Mouse (Mus musculus) liver, adult 2 months (tissue): ENCODE measurements at regions not wholly inside any gene's neighbourhood (a gene's known extent, or its start where the extent isn't known, plus 50 kb on each side); places are given as distances from the start of the nearest gene placed in this dataset.

Experiments
- DNase-seq: peaks from one replicate; pipeline ENCODE4 v3.0.0-alpha.2; 2011; ENCODE audit warnings: low read depth, low spot score; ENCODE audit errors: extremely low read depth
- H3K27ac ChIP-seq: fragments of 200-500 bp; replicated peaks from 2 replicates; pipeline ENCODE4 v1.5.1; 2012; ENCODE audit warnings: low read depth, mild to moderate bottlenecking, control low read depth, inconsistent platforms, low read length; ENCODE audit not compliant: insufficient read depth
- H3K27me3 ChIP-seq: fragments of 200-500 bp; 2 replicates; pipeline ENCODE4 v1.6.1; 2012; ENCODE audit warnings: mild to moderate bottlenecking, moderate library complexity, low read length, inconsistent platforms; ENCODE audit not compliant: control insufficient read depth, insufficient read depth
- H3K36me3 ChIP-seq: fragments of 200-500 bp; 2 replicates; pipeline ENCODE4 v1.6.1; 2012; ENCODE audit warnings: low read length, inconsistent platforms; ENCODE audit not compliant: control insufficient read depth, insufficient read depth
- H3K4me1 ChIP-seq: fragments of 200-500 bp; 2 replicates; pipeline ENCODE4 v1.6.1; 2011; ENCODE audit warnings: low read length; ENCODE audit not compliant: control insufficient read depth, insufficient read depth
- H3K4me3 ChIP-seq: fragments of 200-500 bp; 2 replicates; pipeline ENCODE4 v1.5.1; 2011; ENCODE audit warnings: low read depth, mild to moderate bottlenecking, control low read depth, low read length, moderate library complexity; ENCODE audit not compliant: insufficient read depth
- H3K79me2 ChIP-seq: fragments of 200-500 bp; 2 replicates; pipeline ENCODE4 v1.6.1; 2012; ENCODE audit warnings: inconsistent platforms, mild to moderate bottlenecking, low read length, moderate library complexity; ENCODE audit not compliant: control insufficient read depth, insufficient read depth
- H3K9ac ChIP-seq: fragments of 200-500 bp; 2 replicates; pipeline ENCODE4 v1.6.1; 2012; ENCODE audit warnings: low read depth, mild to moderate bottlenecking, control low read depth, inconsistent platforms, low read length
- CTCF ChIP-seq: fragments of 200-500 bp; IDR thresholded peaks from 2 replicates; pipeline ENCODE4 v1.5.1; 2011; ENCODE audit warnings: low read depth, low read length, control low read depth
- POLR2A ChIP-seq: fragments of 200-500 bp; IDR thresholded peaks from 2 replicates; pipeline ENCODE4 v1.6.1; 2011; ENCODE audit warnings: low read length, control low read depth; ENCODE audit not compliant: insufficient read depth; ENCODE audit errors: extremely low read depth
- WGBS: fragments of 180-500 bp; shearing (Covaris S2); methylation state at CpG from one replicate; pipeline ENCODE4 v1.1.7; 2018; 5-methylcytosine and 5-hydroxymethylcytosine counted together

DNA sequence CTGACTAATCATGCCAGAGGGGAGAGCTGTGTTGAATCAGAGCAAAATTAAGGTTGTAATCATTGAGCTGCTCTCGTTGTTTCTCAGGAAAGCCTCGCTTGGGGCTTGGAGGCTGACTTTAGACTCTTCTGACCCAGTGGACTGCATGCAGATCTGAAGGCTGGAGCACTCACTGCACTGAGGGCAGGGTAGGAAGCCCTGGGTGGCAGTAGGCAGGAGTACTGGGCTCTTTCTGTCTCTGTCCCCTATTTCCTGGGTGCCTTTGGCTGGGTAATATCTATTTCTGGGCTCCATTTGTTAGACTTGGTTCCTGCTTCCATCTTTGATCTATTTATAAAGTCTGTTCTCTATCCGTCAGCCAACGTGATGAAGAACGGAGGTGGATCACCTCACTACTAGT lies 140.1 kb upstream of the Zfp618 start:
- H3K36me3 ChIP-seq = no peaks in the 10 kb centered on the region
- no peaks in the 10 kb centered on the region for H3K27me3 ChIP-seq
- H3K79me2 ChIP-seq = no peaks in the 10 kb centered on the region
- TF ChIP-seq CTCF (no peak), POLR2A (no peak)
- H3K27ac ChIP-seq = no peak overlapping the region
- no peak overlapping the region for H3K9ac ChIP-seq
- H3K4me1 ChIP-seq = no peaks in the 10 kb centered on the region
- WGBS = 75% methylated on average over 5 of the region's 5 CpGs
- H3K4me3 ChIP-seq = no peak overlapping the region
- DNase-seq = no peak

DNA sequence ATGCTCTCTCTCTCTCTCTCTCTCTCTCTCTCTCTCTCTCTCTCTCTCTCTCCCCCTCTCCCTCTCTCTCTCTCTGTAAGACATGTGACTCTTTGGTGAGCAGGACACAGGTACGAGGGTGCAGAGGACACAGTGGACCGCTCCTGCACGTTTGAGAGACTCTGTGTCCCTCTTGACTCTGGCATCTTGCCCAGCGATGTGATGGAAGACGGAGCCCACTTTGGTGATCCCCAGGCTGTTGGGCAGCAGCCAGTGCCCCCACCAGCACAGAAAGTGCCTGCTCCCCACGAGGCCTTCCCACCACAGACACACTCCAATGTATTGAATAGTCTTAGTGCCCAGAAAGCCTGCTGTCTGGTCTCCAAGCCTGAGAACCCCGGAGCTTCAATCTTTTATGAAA lies 136.4 kb upstream of the Zfp618 start:
- Histone ChIP-seq H3K27ac (no peak overlapping the region), H3K27me3 (no peaks in the 10 kb centered on the region), H3K79me2 (no peaks in the 10 kb centered on the region), H3K36me3 (no peaks in the 10 kb centered on the region), H3K4me3 (no peak overlapping the region), H3K9ac (no peak overlapping the region), H3K4me1 (no peaks in the 10 kb centered on the region)
- TF ChIP-seq CTCF = no peak
- TF ChIP-seq POLR2A = no peak
- 68% methylated on average over 7 of the region's 7 CpGs for WGBS
- DNase-seq = no peak

DNA sequence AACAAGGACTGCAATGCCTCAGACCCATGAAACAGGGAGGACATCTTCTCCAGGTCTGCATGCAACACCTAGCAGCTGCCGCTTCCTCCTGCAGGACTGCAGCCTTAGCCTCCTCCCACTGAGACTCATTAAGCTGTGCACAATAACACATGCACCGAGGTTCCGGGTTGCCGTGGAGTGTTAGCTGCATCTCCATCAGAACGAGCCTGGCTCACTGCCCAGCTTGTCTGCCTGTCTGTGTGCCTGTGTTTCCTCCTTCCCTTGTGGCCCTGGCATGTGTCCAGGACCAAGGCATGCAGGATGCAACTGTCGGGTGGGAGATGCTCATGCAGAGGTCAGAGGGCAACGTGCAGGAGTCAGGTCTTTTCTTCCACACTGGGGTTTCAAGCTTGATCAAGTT lies 131.4 kb upstream of the Zfp618 start:
- Histone ChIP-seq H3K27me3 (no peaks in the 10 kb centered on the region), H3K9ac (no peak overlapping the region), H3K4me1 (no peaks in the 10 kb centered on the region), H3K36me3 (no peaks in the 10 kb centered on the region), H3K79me2 (no peaks in the 10 kb centered on the region), H3K27ac (no peak overlapping the region), H3K4me3 (no peak overlapping the region)
- DNase-seq = no peak
- WGBS = 47% methylated on average over 7 of the region's 7 CpGs
- TF ChIP-seq CTCF (no peak), POLR2A (no peak)

DNA sequence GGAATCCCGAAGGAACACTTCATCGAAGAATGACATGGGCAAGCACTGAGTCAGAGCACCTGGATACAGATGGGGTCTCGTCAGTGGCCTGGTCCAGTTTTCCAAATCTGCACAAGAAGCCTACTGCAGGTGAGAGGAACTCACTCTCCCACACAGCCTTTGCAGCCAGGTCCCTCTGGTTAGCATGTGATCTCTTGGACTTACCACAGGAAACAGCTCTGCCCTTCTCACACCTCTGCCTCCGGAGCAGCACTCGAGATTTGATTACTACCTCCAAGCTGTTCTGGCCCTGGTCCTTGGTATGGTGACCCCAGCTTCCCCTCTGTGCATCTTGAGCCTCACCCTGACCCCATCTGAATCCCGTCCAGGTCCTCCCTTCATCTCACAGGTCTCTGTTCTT lies 128.5 kb upstream of the Zfp618 start:
- 73% methylated on average over 6 of the region's 6 CpGs for WGBS

GRCm38 (mm10) chr4:62850526-62850925 lies 114.8 kb upstream of the Zfp618 start:
- Histone ChIP-seq H3K9ac (no peak overlapping the region), H3K4me3 (no peak overlapping the region), H3K27me3 (no peaks in the 10 kb centered on the region), H3K4me1 (no peaks in the 10 kb centered on the region), H3K79me2 (no peaks in the 10 kb centered on the region), H3K36me3 (no peaks in the 10 kb centered on the region), H3K27ac (no peak overlapping the region)
- DNase-seq = no peak
- TF ChIP-seq POLR2A = no peak
- TF ChIP-seq CTCF = no peak
- WGBS = 64% methylated on average over 5 of the region's 5 CpGs

More for the DNA sequence above, 128.5 kb upstream of the Zfp618 start:
- DNase-seq = no peak
- Histone ChIP-seq H3K27ac (no peak overlapping the region), H3K4me3 (no peak overlapping the region), H3K27me3 (no peaks in the 10 kb centered on the region), H3K79me2 (no peaks in the 10 kb centered on the region), H3K4me1 (no peaks in the 10 kb centered on the region), H3K36me3 (no peaks in the 10 kb centered on the region), H3K9ac (no peak overlapping the region)
- TF ChIP-seq POLR2A = no peak
- TF ChIP-seq CTCF = no peak

DNA sequence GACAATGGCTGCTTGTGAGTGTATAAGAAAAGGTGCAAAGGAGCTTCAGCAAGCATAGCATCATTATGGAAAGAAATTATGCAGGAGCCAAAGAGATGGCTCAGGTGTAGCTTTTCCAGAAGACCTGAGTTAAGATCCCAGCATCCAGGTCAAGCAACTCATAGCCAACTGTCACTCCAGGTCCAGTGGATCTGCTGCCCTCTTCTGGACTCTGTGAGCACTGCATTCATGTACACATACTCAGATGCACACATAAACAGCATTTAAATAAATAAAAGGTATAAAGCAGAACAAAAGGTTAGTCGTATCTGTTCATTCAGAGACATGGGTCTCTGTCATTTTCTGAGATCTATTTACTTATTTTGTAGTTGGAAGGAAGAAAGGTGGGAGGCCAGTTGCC lies 112.0 kb upstream of the Zfp618 start:
- TF ChIP-seq CTCF = peak; percentile 34; the same call in 1 of the 2 replicates
- TF ChIP-seq POLR2A = no peak
- Histone ChIP-seq H3K4me3 (no peak overlapping the region), H3K27me3 (no peaks in the 10 kb centered on the region), H3K9ac (no peak overlapping the region), H3K4me1 (no peaks in the 10 kb centered on the region), H3K36me3 (no peaks in the 10 kb centered on the region), H3K27ac (no peak overlapping the region), H3K79me2 (no peaks in the 10 kb centered on the region)
- peak; percentile 11 for DNase-seq
- 88% methylated on average over 1 of the region's 1 CpGs for WGBS
